Mouse (Mus musculus) G1E (cell line): Measurements from ENCODE around the gene Zfp366.

Source experiments
- CTCF ChIP-seq: IDR thresholded peaks from 2 replicates; pipeline ENCODE4 v1.5.1; 2012; ENCODE audit warnings: low read depth, low read length, inconsistent platforms, mixed read lengths
- GATA1 ChIP-seq: IDR thresholded peaks from 2 replicates; pipeline ENCODE4 v1.6.1; 2012; ENCODE audit warnings: borderline replicate concordance, low read length, inconsistent platforms, mixed read lengths
- GATA2 ChIP-seq: IDR thresholded peaks from 2 replicates; pipeline ENCODE4 v1.6.1; 2012; ENCODE audit warnings: low read depth, low read length, inconsistent platforms, borderline replicate concordance
- POLR2AphosphoS5 ChIP-seq: IDR thresholded peaks from 2 replicates; pipeline ENCODE4 v1.6.1; 2012; ENCODE audit warnings: low read depth, low read length, inconsistent platforms; ENCODE audit not compliant: insufficient replicate concordance
- TAL1 ChIP-seq: conservative IDR thresholded peaks from 2 replicates; pipeline ENCODE4 v1.6.1; 2012; ENCODE audit warnings: low read depth, low read length, inconsistent platforms, mixed read lengths

DNA sequence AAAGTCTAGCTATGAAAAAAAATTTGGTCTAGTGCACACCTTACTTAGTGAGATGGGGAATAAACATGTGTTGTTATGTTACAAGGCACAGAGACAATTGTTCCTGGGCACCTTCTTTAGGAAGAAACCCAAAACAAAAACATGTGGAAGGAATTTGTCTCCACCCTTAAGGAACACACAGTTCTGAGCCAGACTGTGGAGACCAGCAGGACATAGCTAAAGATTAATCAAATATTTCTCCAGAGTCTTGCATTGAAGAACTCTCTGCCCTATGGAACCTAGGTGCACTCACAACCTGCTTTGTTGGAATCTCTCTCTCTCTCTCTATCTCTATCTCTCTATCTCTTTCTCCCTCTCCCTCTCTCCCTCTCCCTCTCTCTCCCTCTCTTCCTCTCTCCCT is 69.6 kb downstream of the Zfp366 start:
- no peak for TF ChIP-seq CTCF
- TF ChIP-seq POLR2AphosphoS5, result no peak
- TF ChIP-seq GATA1, result no peak
- TF ChIP-seq TAL1, result no peak
- no peak for TF ChIP-seq GATA2
